Comparison of ENCODE assay signal across 20 mouse cellular contexts in genomic region chr2:114803928-114804327, GRCm38 (mm10).
DNase-seq lines count a peak whose midpoint lies in the region; ATAC-seq and TF ChIP-seq lines count a peak whose summit lies in the region.
"Had no signal": no experiment of that assay in that cellular context is flagged by ENCODE, and none has a peak within 500 bp of the region (broad histone marks: within the 10 kb centered on the region; RNA-seq: fewer than 3 reads in every experiment).

No protein-coding gene starts in this region.

- intact Hi-C loops in left cerebral cortex, postnatal 10 days (cut with DNase I): no loop called here

- H3K9ac ChIP-seq in midbrain, embryonic 11.5 days (ENCODE audit: low read length): no peak overlapping the region
- H3K9ac ChIP-seq: forebrain, embryonic 13.5 days; forebrain, postnatal 0 days; heart, embryonic 12.5 days had no signal

- no peak for ATAC-seq in midbrain, embryonic 11.5 days (ENCODE audit: low FRiP score)
- ATAC-seq: CD4-positive, CD25-positive, alpha-beta regulatory T cell, adult 4 months; forebrain, embryonic 13.5 days; forebrain, postnatal 0 days had no signal

- TF ChIP-seq POLR2A in kidney, adult 2 months (IDR thresholded peaks at IDR 0.05; ENCODE audit: low read depth, low read length): no peak

- no peak overlapping the region for H3K4me3 ChIP-seq in kidney, adult 2 months (ENCODE audit: insufficient read depth, low read depth, low read length)
- H3K4me3 ChIP-seq in midbrain, embryonic 11.5 days (ENCODE audit: low read depth, low read length): no peak overlapping the region
- no peak overlapping the region for H3K4me3 ChIP-seq in midbrain, embryonic 10.5 days
- H3K4me3 ChIP-seq: embryonic facial prominence, embryonic 10.5 days; forebrain, embryonic 13.5 days; heart, embryonic 12.5 days; hindbrain, embryonic 10.5 days had no signal

- 51% methylated on average over 3 of the region's 3 CpGs for WGBS in kidney, adult 2 months
- WGBS in midbrain, embryonic 11.5 days: 76% methylated on average over 3 of the region's 3 CpGs
- WGBS in midbrain, embryonic 10.5 days: 72% methylated on average over 3 of the region's 3 CpGs

- DNase-seq in kidney, adult 2 months: peak; percentile 34
- DNase-seq in kidney, postnatal 10 days: no peak
- DNase-seq in midbrain, embryonic 11.5 days (ENCODE audit: low spot score, missing footprints): peak; percentile 68
- no peak for DNase-seq in midbrain, embryonic 10.5 days (ENCODE audit: low spot score)
- peak; percentile 41 for DNase-seq in lung, postnatal 14 days
- DNase-seq in right cerebral cortex, adult 18-20 months: no peak
- no peak for DNase-seq in layer of hippocampus, postnatal 36 days
- no peak for DNase-seq in left cerebral cortex, postnatal 10 days (ENCODE audit: extremely low spot score in 1 of 2, low spot score in 2 of 2)
- DNase-seq: adrenal gland, postnatal 25 days; B cell, adult 2 months; cerebellum, adult 18-20 months; cerebellum, postnatal 10 days; forebrain, postnatal 0 days; gastrocnemius, postnatal 14 days had no signal

- H3K27ac ChIP-seq in kidney, adult 2 months (ENCODE audit: insufficient read depth, low read depth, low read length): peak overlapping the region; percentile 46; the same call in 1 of the 2 replicates
- no peak overlapping the region for H3K27ac ChIP-seq in midbrain, embryonic 11.5 days (ENCODE audit: low read depth, low read length)
- H3K27ac ChIP-seq in midbrain, embryonic 10.5 days (replicated peaks): no peak overlapping the region
- H3K27ac ChIP-seq: embryonic facial prominence, embryonic 10.5 days; forebrain, embryonic 13.5 days; hindbrain, embryonic 10.5 days had no signal

- no peak for TF ChIP-seq CTCF in kidney, adult 2 months (conservative IDR thresholded peaks at IDR 0.05; ENCODE audit: insufficient read depth, insufficient read length, low read depth, low read length)

- no peaks in the 10 kb centered on the region for H3K4me1 ChIP-seq in kidney, adult 2 months (ENCODE audit: control insufficient read depth, insufficient read depth, low read length)
- H3K4me1 ChIP-seq in midbrain, embryonic 11.5 days (ENCODE audit: control insufficient read depth, insufficient read depth, low read length): no peaks in the 10 kb centered on the region
- H3K4me1 ChIP-seq in midbrain, embryonic 10.5 days: no peaks in the 10 kb centered on the region
- H3K4me1 ChIP-seq: forebrain, embryonic 13.5 days; hindbrain, embryonic 10.5 days had no signal

- H3K4me2 ChIP-seq in midbrain, embryonic 11.5 days: no peak overlapping the region
- H3K4me2 ChIP-seq: forebrain, embryonic 13.5 days; heart, embryonic 12.5 days had no signal

- H3K27me3 ChIP-seq in kidney, adult 2 months (replicated peaks; ENCODE audit: control insufficient read depth, insufficient read depth, low read length): no peaks in the 10 kb centered on the region
- no peaks in the 10 kb centered on the region for H3K27me3 ChIP-seq in midbrain, embryonic 11.5 days (ENCODE audit: control insufficient read depth, insufficient read depth, low read length)
- H3K27me3 ChIP-seq in midbrain, embryonic 10.5 days (ENCODE audit: low read depth, poor library complexity, severe bottlenecking): no peaks in the 10 kb centered on the region
- H3K27me3 ChIP-seq: forebrain, embryonic 13.5 days; heart, embryonic 12.5 days had no signal

- no peaks in the 10 kb centered on the region for H3K9me3 ChIP-seq in midbrain, embryonic 11.5 days (ENCODE audit: control insufficient read depth, low read length)
- no peaks in the 10 kb centered on the region for H3K9me3 ChIP-seq in midbrain, embryonic 10.5 days (replicated peaks)
- H3K9me3 ChIP-seq: embryonic facial prominence, embryonic 10.5 days; forebrain, embryonic 13.5 days; G1E; heart, embryonic 12.5 days; hindbrain, embryonic 10.5 days had no signal

- H3K36me3 ChIP-seq in kidney, adult 2 months (ENCODE audit: control insufficient read depth, insufficient read depth, low read length): no peaks in the 10 kb centered on the region
- no peaks in the 10 kb centered on the region for H3K36me3 ChIP-seq in midbrain, embryonic 11.5 days (ENCODE audit: control insufficient read depth, insufficient read depth, low read length)
- H3K36me3 ChIP-seq in midbrain, embryonic 10.5 days: no peaks in the 10 kb centered on the region
- H3K36me3 ChIP-seq: embryonic facial prominence, embryonic 10.5 days; G1E; heart, embryonic 12.5 days; hindbrain, embryonic 10.5 days had no signal

Comparison
In these comparisons a context has a peak if more than half of its experiments do, and no peak if none do; other contexts are left out.
1. DNase-seq: peak in kidney, adult 2 months (single experiment), midbrain, embryonic 11.5 days (single experiment) and lung, postnatal 14 days (single experiment); none in kidney, postnatal 10 days (single experiment), midbrain, embryonic 10.5 days (single experiment), right cerebral cortex, adult 18-20 months (single experiment), layer of hippocampus, postnatal 36 days (0 of 2) and left cerebral cortex, postnatal 10 days (0 of 2).